Mouse (Mus musculus) liver, postnatal 0 days (tissue): ENCODE measurements around the gene Stx8. TPM values are rescaled to one million over a fixed set of nuclear protein-coding genes. Genes with fewer than 3 reads are reported as not detected.

Experiments
- ATAC-seq: fragments of 200-750 bp; cut with Nextera tagmentation; 2 replicates; pipeline ENCODE4 v1.8.0; 2017; ENCODE audit warnings: mild to moderate bottlenecking, moderate library complexity
- DNase-seq: peaks from one replicate; pipeline ENCODE4 v3.0.0-alpha.2; 2016
- H3K27ac ChIP-seq: fragments of 300-500 bp; sonication (generic); 2 replicates; pipeline ENCODE4 v1.5.1; 2014; ENCODE audit warnings: antibody characterized with exemption, moderate library complexity, mild to moderate bottlenecking, low read depth
- H3K27me3 ChIP-seq: fragments of 300-500 bp; sonication (generic); 2 replicates; pipeline ENCODE4 v1.6.1; 2014; ENCODE audit warnings: low read length, control low read depth, mixed read lengths; ENCODE audit not compliant: insufficient read depth
- H3K36me3 ChIP-seq: fragments of 300-500 bp; sonication (generic); replicated peaks from 2 replicates; pipeline ENCODE4 v1.6.1; 2014; ENCODE audit warnings: mild to moderate bottlenecking, control low read depth, low read length, moderate library complexity, mixed read lengths; ENCODE audit not compliant: insufficient read depth
- H3K4me1 ChIP-seq: fragments of 300-500 bp; sonication (generic); 2 replicates; pipeline ENCODE4 v1.6.1; 2014; ENCODE audit warnings: antibody characterized with exemption, mild to moderate bottlenecking, control low read depth; ENCODE audit not compliant: insufficient read depth
- H3K4me2 ChIP-seq: fragments of 300-500 bp; sonication (generic); 2 replicates; pipeline ENCODE4 v1.6.1; 2014; ENCODE audit warnings: low read depth, mild to moderate bottlenecking, low read length, moderate library complexity, mixed read lengths
- H3K4me3 ChIP-seq: fragments of 300-500 bp; sonication (generic); 2 replicates; pipeline ENCODE4 v1.5.1; 2014; ENCODE audit warnings: low read depth, low read length
- H3K9ac ChIP-seq: fragments of 300-500 bp; sonication (generic); replicated peaks from 2 replicates; pipeline ENCODE4 v1.6.1; 2014; ENCODE audit warnings: mild to moderate bottlenecking, moderate library complexity
- H3K9me3 ChIP-seq: fragments of 300-500 bp; sonication (generic); 2 replicates; pipeline ENCODE4 v1.6.1; 2016; ENCODE audit warnings: mild to moderate bottlenecking, control low read depth, low read length, mixed read lengths
- CTCF ChIP-seq: sonication (generic); IDR thresholded peaks from 2 replicates; pipeline ENCODE4 v1.5.1; 2016; ENCODE audit warnings: antibody characterized with exemption, low read depth
- EP300 ChIP-seq: IDR thresholded peaks from 2 replicates; pipeline ENCODE4 v1.6.1; 2016; ENCODE audit warnings: antibody characterized with exemption, low read depth, mild to moderate bottlenecking
- WGBS: fragments of 180-500 bp; shearing (Covaris S2); extraction: QIAGEN DNeasy Blood & Tissue Kit; methylation state at CpG from one replicate; pipeline ENCODE4 v1.1.7; 2014; ENCODE audit not compliant: insufficient replicate concordance; 5-methylcytosine and 5-hydroxymethylcytosine counted together
- polyA plus RNA-seq: library from polyadenylated mRNA; unstranded; fragments of >200 nt; fragmentation: Nextera tagmentation; extraction: Ambion mirVana; gene quantifications from 2 replicates; pipeline ENCODE4 v1.2.1, GENCODE M21; 2015

Gene Stx8
- polyA plus RNA-seq, 1 experiment from 2014 or later = 27.4 TPM

DNA sequence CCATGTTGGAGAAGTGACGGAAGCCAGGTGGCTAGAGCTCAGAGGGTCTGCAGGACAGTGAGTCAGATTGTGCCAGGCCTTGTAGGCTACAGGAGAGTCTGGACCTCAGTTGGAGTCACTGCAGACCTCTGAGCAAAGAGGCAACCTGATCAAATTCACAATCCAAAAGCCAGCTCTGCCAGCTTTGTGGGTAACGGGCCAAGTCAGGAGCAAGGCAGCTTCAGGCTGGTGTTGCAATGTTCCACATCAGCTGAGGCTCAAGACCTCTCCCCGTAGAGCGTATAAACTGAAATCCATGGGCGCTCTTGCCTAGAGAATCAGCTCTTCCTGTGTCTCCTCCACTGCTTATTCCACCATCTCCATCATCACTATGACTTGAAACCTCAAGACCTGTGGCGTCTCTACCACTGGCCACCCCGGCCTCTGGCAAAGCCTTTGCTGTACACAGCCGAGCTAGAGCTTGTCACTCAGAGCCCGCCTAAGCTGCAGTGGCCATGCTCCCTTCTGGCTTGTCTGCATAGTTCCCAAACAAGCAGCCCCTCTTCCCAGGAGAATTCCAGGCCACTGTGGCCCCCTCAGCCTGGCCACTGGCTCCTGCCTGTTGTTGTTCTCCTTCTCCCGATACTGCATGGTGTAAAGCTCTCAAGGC is 235.9 kb downstream of the Stx8 start:
- DNase-seq (no peak), ATAC-seq (no peak)
- H3K27ac ChIP-seq = no peak overlapping the region
- H3K27me3 ChIP-seq = no peaks in the 10 kb centered on the region
- H3K9ac ChIP-seq = no peak overlapping the region
- WGBS = 82% methylated on average over 10 of the region's 10 CpGs
- no peaks in the 10 kb centered on the region for H3K9me3 ChIP-seq
- no peak for TF ChIP-seq CTCF
- TF ChIP-seq EP300 = no peak
- H3K4me3 ChIP-seq = no peak overlapping the region
- H3K36me3 ChIP-seq = no peaks in the 10 kb centered on the region
- H3K4me2 ChIP-seq = no peak overlapping the region
- H3K4me1 ChIP-seq = peaks cover 9% of the 10 kb centered on the region; the same call in 1 of the 2 replicates

DNA sequence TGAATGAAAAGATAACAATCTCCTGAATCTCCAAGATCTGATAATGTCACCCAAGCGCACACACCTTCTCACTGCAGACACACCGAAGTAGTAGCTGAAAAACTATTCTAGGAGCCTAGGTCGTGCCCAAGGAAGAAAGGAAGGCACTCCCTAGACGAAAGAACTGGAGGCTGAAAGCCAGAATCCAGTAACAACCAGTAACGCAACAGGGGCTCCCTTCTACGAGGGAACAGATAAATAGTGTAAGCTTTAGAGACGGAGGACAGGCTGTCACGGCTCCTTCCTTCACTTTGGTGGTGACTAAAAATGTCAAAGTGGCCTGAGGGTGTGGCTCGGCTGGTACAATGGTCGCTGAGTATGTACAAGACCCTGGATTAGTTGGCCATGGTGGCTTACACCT is 236.6 kb downstream of the Stx8 start:
- DNase-seq (no peak), ATAC-seq (no peak)
- Histone ChIP-seq H3K4me2 (no peak overlapping the region), H3K27ac (no peak overlapping the region), H3K9me3 (no peaks in the 10 kb centered on the region), H3K36me3 (no peaks in the 10 kb centered on the region), H3K4me1 (peaks cover 9% of the 10 kb centered on the region; the same call in 1 of the 2 replicates), H3K9ac (no peak overlapping the region), H3K4me3 (no peak overlapping the region), H3K27me3 (no peaks in the 10 kb centered on the region)
- WGBS = 71% methylated on average over 10 of the region's 10 CpGs
- TF ChIP-seq EP300 (no peak), CTCF (no peak)

DNA sequence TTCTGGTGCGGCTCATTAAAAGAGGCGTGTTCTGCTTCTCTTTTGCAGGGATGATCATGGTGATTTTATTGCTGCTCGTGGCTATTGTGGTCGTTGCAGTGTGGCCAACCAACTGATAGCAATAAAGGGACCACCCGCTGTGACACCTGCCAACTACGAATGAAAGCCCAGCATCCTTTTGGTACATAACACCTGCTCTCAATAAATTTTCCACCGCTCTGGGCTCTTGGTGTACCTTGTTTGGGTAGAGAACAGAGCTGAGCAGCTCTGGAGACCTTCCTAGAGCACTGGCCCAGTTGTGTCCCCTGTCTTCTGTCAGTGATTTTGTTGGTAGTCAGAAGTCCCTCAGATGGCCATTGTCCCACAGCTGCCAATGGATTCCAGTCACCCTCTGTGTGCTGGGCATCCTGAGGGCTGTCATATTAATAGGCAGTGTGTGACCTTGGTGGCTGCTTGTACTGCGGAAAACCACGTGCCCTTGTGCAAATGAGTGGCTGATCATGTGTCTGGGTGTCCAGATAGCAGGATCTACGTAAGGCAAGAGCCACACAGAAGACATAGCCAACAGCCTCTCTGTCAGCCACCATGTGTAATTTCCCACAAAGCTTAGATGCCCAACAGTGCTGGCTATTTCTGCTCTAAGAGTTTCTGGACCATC is 237.8 kb downstream of the Stx8 start:
- Histone ChIP-seq H3K4me2 (no peak overlapping the region), H3K4me3 (no peak overlapping the region), H3K36me3 (no peaks in the 10 kb centered on the region), H3K9ac (no peak overlapping the region), H3K27me3 (no peaks in the 10 kb centered on the region), H3K27ac (no peak overlapping the region), H3K9me3 (no peaks in the 10 kb centered on the region), H3K4me1 (peaks cover 12% of the 10 kb centered on the region)
- ATAC-seq (no peak), DNase-seq (no peak)
- TF ChIP-seq EP300 = no peak
- no peak for TF ChIP-seq CTCF
- WGBS = 66% methylated on average over 10 of the region's 10 CpGs

DNA sequence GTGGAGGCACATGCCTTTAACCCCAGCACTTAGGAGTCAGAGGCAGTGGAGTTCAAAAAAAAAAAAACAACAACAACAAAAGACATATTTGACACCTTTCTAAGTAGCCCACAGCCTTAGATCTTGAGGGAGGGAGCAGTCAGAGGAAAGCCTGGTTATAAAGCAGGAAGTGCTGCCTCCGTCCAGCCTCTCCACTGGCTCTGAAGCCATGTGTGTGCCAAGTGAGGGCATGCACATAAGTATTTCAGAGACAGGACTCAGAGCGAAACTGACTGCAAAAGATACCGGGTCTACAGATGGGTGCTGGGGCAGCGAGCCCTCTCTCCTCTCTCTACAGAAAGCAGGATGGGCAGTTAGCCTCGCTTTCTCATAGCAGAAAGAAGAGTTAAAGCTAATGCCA is 238.4 kb downstream of the Stx8 start:
- no peak overlapping the region for H3K4me2 ChIP-seq
- DNase-seq (no peak), ATAC-seq (no peak)
- no peak overlapping the region for H3K4me3 ChIP-seq
- no peaks in the 10 kb centered on the region for H3K9me3 ChIP-seq
- H3K27me3 ChIP-seq = no peaks in the 10 kb centered on the region
- WGBS = 75% methylated on average over 5 of the region's 5 CpGs
- peaks cover 12% of the 10 kb centered on the region for H3K4me1 ChIP-seq
- no peak overlapping the region for H3K9ac ChIP-seq
- TF ChIP-seq CTCF (no peak), EP300 (no peak)
- no peak overlapping the region for H3K27ac ChIP-seq
- H3K36me3 ChIP-seq = no peaks in the 10 kb centered on the region

DNA sequence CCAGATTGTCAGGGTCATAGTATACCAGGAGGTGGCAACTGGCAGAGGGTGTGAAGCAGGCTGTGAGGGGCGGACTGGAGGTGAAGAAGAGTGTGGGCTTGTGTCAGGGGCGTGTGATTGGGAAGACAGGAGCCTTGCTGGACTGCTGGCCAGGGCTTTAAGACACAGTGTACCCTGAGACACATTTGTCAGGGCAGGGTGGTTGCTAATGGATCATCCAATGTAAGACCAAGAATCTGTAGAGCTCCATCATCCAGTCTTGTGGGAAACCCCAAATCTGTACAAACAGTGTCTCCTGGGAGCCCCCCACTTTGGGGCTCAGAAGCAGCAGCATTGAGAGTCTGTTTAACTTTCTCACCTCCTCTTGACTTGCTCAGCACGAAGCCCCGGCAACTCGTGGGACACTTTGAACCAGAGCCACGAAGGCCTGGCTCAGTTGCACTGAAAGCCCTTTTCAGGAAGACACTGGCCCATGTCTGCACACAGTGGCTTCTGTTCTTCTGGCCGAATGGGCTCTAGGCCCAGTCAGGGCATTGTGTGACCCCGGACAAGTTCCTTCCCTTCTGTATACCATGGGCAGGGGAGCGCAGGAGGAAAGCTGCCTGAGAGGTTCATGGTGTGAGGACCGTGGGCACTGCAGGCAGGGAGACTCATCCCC is 239.7 kb downstream of the Stx8 start:
- no peak overlapping the region for H3K9ac ChIP-seq
- H3K9me3 ChIP-seq = no peaks in the 10 kb centered on the region
- TF ChIP-seq EP300 = no peak
- TF ChIP-seq CTCF = no peak
- H3K4me2 ChIP-seq = no peak overlapping the region
- ATAC-seq = no peak
- no peak for DNase-seq
- peaks cover 8% of the 10 kb centered on the region for H3K4me1 ChIP-seq
- no peaks in the 10 kb centered on the region for H3K27me3 ChIP-seq
- H3K36me3 ChIP-seq = no peaks in the 10 kb centered on the region
- H3K27ac ChIP-seq = no peak overlapping the region
- WGBS = 80% methylated on average over 10 of the region's 10 CpGs
- no peak overlapping the region for H3K4me3 ChIP-seq

DNA sequence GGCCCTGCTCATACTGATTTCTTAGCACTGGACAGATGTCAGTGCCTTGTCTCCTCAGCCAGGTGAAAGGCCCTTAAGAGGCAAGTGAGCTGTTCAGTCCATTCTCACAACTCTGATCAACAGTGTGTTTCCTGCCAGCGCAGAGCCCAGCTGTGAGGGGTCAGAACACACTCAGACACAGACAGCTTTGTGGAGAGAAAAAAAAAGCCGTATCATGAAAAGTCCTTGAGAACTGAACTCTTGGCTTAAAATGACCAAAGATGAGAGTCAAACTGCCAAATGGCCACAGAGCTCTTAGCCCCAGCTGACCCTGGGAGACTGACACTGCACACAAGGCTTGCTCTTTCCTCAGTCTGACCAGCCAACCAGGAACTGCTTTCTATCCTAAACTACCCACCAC is 242.0 kb downstream of the Stx8 start:
- no peak for TF ChIP-seq EP300
- no peak for TF ChIP-seq CTCF
- ATAC-seq = no peak

More for the DNA sequence above, 242.0 kb downstream of the Stx8 start:
- Histone ChIP-seq H3K9me3 (no peaks in the 10 kb centered on the region), H3K4me2 (no peak overlapping the region), H3K27ac (no peak overlapping the region), H3K36me3 (no peaks in the 10 kb centered on the region), H3K9ac (no peak overlapping the region), H3K4me3 (no peak overlapping the region), H3K27me3 (no peaks in the 10 kb centered on the region), H3K4me1 (peaks cover 2% of the 10 kb centered on the region; the same call in 1 of the 2 replicates)
- 64% methylated on average over 2 of the region's 2 CpGs for WGBS
- no peak for DNase-seq
